23 mouse cellular contexts compared by ENCODE assay signal in genomic region chr3:22141984-22142719, GRCm38 (mm10).
DNase-seq lines count a peak whose midpoint lies in the region; TF ChIP-seq lines count a peak whose summit lies in the region.
"Had no signal": no experiment of that assay in that cellular context is flagged by ENCODE, and none has a peak within 500 bp of the region (broad histone marks: within the 10 kb centered on the region; RNA-seq: fewer than 3 reads in every experiment).

No protein-coding gene starts in this region.

- 16% methylated on average over 6 of the region's 6 CpGs for WGBS in bone marrow, adult 2 months

- intact Hi-C loops in heart, postnatal 14 days (cut with DNase I), result loop anchor here (5.0 to 10.0 kb wide), 3 partner anchors 65 to 307 kb away; partner anchors contain the start of gene Tbl1xr1

- TF ChIP-seq POLR2A in bone marrow, adult 2 months (IDR thresholded peaks at IDR 0.05; ENCODE audit: borderline replicate concordance, control insufficient read depth, low read depth, low read length), result no peak

- H3K27ac ChIP-seq in bone marrow, adult 2 months (ENCODE audit: control insufficient read depth, insufficient read depth, low read depth, low read length, poor library complexity), result peak overlapping the region; percentile 45; the same call in 1 of the 2 replicates
- H3K27ac ChIP-seq: embryonic facial prominence, embryonic 10.5 days; embryonic facial prominence, embryonic 15.5 days; forebrain, embryonic 12.5 days; hindbrain, embryonic 13.5 days; kidney, postnatal 0 days; liver, embryonic 15.5 days; lung, embryonic 15.5 days; midbrain, embryonic 10.5 days had no signal

- no peaks in the 10 kb centered on the region for H3K9me3 ChIP-seq in megakaryocyte, embryonic 14.5 days
- H3K9me3 ChIP-seq: embryonic facial prominence, embryonic 10.5 days; embryonic facial prominence, embryonic 15.5 days; forebrain, embryonic 12.5 days; hindbrain, embryonic 13.5 days; liver, embryonic 15.5 days; lung, embryonic 15.5 days; midbrain, embryonic 10.5 days had no signal

- peak; percentile 30 to 39 for DNase-seq in cerebellum, postnatal 10 days
- no peak for DNase-seq in cerebellum, postnatal 25 days
- peak; percentile 82 for DNase-seq in 416B (ENCODE audit: low read depth)
- DNase-seq in heart, postnatal 14 days, result no peak
- no peak for DNase-seq in layer of hippocampus, adult 8-10 months (ENCODE audit: low spot score in 2 of 2)
- no peak for DNase-seq in Muller cell, postnatal 12 days (ENCODE audit: inconsistent ontology term)
- DNase-seq: cerebellum, adult 18-20 months; forebrain, postnatal 0 days; kidney, adult 8-10 months; layer of hippocampus, adult 9-11 months; liver; thymus, postnatal 14 days had no signal

- H3K36me3 ChIP-seq in megakaryocyte, embryonic 14.5 days (replicated peaks; ENCODE audit: low read length), result peaks cover 8% of the 10 kb centered on the region
- H3K36me3 ChIP-seq: embryonic facial prominence, embryonic 10.5 days; embryonic facial prominence, embryonic 15.5 days; forebrain, embryonic 12.5 days; hindbrain, embryonic 13.5 days; liver, embryonic 15.5 days; lung, embryonic 15.5 days had no signal

- H3K4me1 ChIP-seq in bone marrow, adult 2 months (ENCODE audit: control insufficient read depth, insufficient read depth, low read length), result peaks cover 9% of the 10 kb centered on the region
- peaks cover 93% of the 10 kb centered on the region for H3K4me1 ChIP-seq in megakaryocyte, embryonic 14.5 days
- H3K4me1 ChIP-seq: embryonic facial prominence, embryonic 15.5 days had no signal

- TF ChIP-seq CTCF in bone marrow, adult 2 months (IDR thresholded peaks at IDR 0.05; ENCODE audit: control insufficient read depth, insufficient read depth, low read length), result no peak

- no peaks in the 10 kb centered on the region for H3K27me3 ChIP-seq in megakaryocyte, embryonic 14.5 days (replicated peaks)
- H3K27me3 ChIP-seq: embryonic facial prominence, embryonic 15.5 days; forebrain, embryonic 12.5 days; hindbrain, embryonic 13.5 days; liver, embryonic 15.5 days; lung, embryonic 15.5 days; Patski had no signal

- no peak overlapping the region for H3K4me3 ChIP-seq in bone marrow, adult 2 months (replicated peaks; ENCODE audit: control insufficient read depth, low read depth, low read length)
- H3K4me3 ChIP-seq in megakaryocyte, embryonic 14.5 days (replicated peaks), result peak overlapping the region; percentile 86
- H3K4me3 ChIP-seq: embryonic facial prominence, embryonic 10.5 days; embryonic facial prominence, embryonic 15.5 days; forebrain, embryonic 12.5 days; hindbrain, embryonic 13.5 days; liver, embryonic 15.5 days; lung, embryonic 15.5 days; midbrain, embryonic 10.5 days had no signal

Comparison
In these comparisons a context has a peak if more than half of its experiments do, and no peak if none do; other contexts are left out.
1. DNase-seq: peak in cerebellum, postnatal 10 days (2 of 2) and 416B (single experiment); none in cerebellum, postnatal 25 days (0 of 2), heart, postnatal 14 days (0 of 2), layer of hippocampus, adult 8-10 months (0 of 2) and Muller cell, postnatal 12 days (single experiment).